Comparison of ENCODE assay signal across 15 mouse cellular contexts in genomic region chr11:81374003-81374710, GRCm38 (mm10).
"Had no signal": no experiment of that assay in that cellular context is flagged by ENCODE, and none has a peak within 500 bp of the region (broad histone marks: within the 10 kb centered on the region; RNA-seq: fewer than 3 reads in every experiment).

No protein-coding gene starts in this region.

- H3K27me3 ChIP-seq: limb, embryonic 12.5 days; limb, embryonic 15.5 days; lung, embryonic 15.5 days; megakaryocyte, embryonic 14.5 days; midbrain, embryonic 15.5 days; neural tube, embryonic 12.5 days; neural tube, embryonic 15.5 days; stomach, embryonic 15.5 days had no signal

- H3K4me3 ChIP-seq: left cerebral cortex, adult 2 months; limb, embryonic 12.5 days; limb, embryonic 15.5 days; lung, embryonic 15.5 days; megakaryocyte, embryonic 14.5 days; midbrain, embryonic 12.5 days; midbrain, embryonic 15.5 days; neural tube, embryonic 12.5 days; neural tube, embryonic 15.5 days; stomach, embryonic 15.5 days had no signal

- H3K4me1 ChIP-seq: megakaryocyte, embryonic 14.5 days; stomach, embryonic 15.5 days had no signal

- H3K36me3 ChIP-seq: limb, embryonic 12.5 days; limb, embryonic 15.5 days; lung, embryonic 15.5 days; midbrain, embryonic 12.5 days; midbrain, embryonic 15.5 days; neural tube, embryonic 12.5 days; neural tube, embryonic 15.5 days; stomach, embryonic 15.5 days had no signal

- ATAC-seq: hindbrain, postnatal 0 days; inflammation-experienced regulatory T-cells, adult 6 months; intestine, embryonic 16.5 days; midbrain, embryonic 15.5 days had no signal

- H3K9me3 ChIP-seq: limb, embryonic 15.5 days; lung, embryonic 15.5 days; midbrain, embryonic 12.5 days; midbrain, embryonic 15.5 days; neural tube, embryonic 15.5 days; stomach, embryonic 15.5 days had no signal

- H3K9ac ChIP-seq: hindbrain, embryonic 14.5 days; limb, embryonic 12.5 days; limb, embryonic 15.5 days; liver, embryonic 14.5 days; lung, embryonic 15.5 days; midbrain, embryonic 12.5 days; midbrain, embryonic 15.5 days; neural tube, embryonic 12.5 days; neural tube, embryonic 15.5 days; stomach, embryonic 15.5 days had no signal

- H3K4me2 ChIP-seq: hindbrain, embryonic 14.5 days; limb, embryonic 12.5 days; limb, embryonic 15.5 days; lung, embryonic 15.5 days; midbrain, embryonic 12.5 days; midbrain, embryonic 15.5 days; neural tube, embryonic 12.5 days; neural tube, embryonic 15.5 days; stomach, embryonic 15.5 days had no signal

- H3K27ac ChIP-seq: hindbrain, embryonic 14.5 days; hindbrain, postnatal 0 days; left cerebral cortex, adult 2 months; limb, embryonic 12.5 days; limb, embryonic 15.5 days; liver, embryonic 14.5 days; lung, embryonic 15.5 days; midbrain, embryonic 12.5 days; midbrain, embryonic 15.5 days; neural tube, embryonic 12.5 days; neural tube, embryonic 15.5 days; stomach, embryonic 15.5 days had no signal
